Mouse (Mus musculus) C2C12 (cell line): ENCODE measurements at regions not wholly inside any gene's neighbourhood (a gene's known extent, or its start where the extent isn't known, plus 50 kb on each side); places are given as distances from the start of the nearest gene placed in this dataset.
A peak's percentile ranks its signal among the peaks of the same experiment; 100 is the strongest.

Experiments
- CEBPB ChIP-seq: IDR thresholded peaks from one replicate; pipeline ENCODE4 v1.6.1; 2011; ENCODE audit warnings: low read depth, mild to moderate bottlenecking, control low read depth, moderate library complexity
- CTCF ChIP-seq: IDR thresholded peaks from one replicate; pipeline ENCODE4 v1.5.1; 2011; ENCODE audit not compliant: control insufficient read depth, insufficient read depth, insufficient read length
- MAX ChIP-seq: IDR thresholded peaks from one replicate; pipeline ENCODE4 v1.6.1; 2011; ENCODE audit warnings: mild to moderate bottlenecking, control low read depth
- MYOD1 ChIP-seq: IDR thresholded peaks from one replicate; pipeline ENCODE4 v1.6.1; 2011; ENCODE audit warnings: low read depth; ENCODE audit not compliant: control insufficient read depth, insufficient read length
- MYOG ChIP-seq: IDR thresholded peaks from one replicate; pipeline ENCODE4 v1.6.1; 2011; ENCODE audit not compliant: control insufficient read depth, insufficient read length; ENCODE audit errors: extremely low read depth
- USF1 ChIP-seq: IDR thresholded peaks from one replicate; pipeline ENCODE4 v1.6.1; 2011; ENCODE audit warnings: low read depth, mild to moderate bottlenecking, control low read depth, moderate library complexity

- TF ChIP-seq CTCF, result no peak
- peak; percentile 99 for TF ChIP-seq CEBPB
- no peak for TF ChIP-seq MYOG
- no peak for TF ChIP-seq MAX
- TF ChIP-seq MYOD1, result no peak
- TF ChIP-seq USF1, result no peak
These were observed 571.4 kb upstream of the Zfp960 start for GRCm38 (mm10) chr17:16492551-16492950.
